Mouse (Mus musculus) C2C12 (cell line): Measurements from ENCODE around the gene Pigu.

Experiments
- CTCF ChIP-seq: IDR thresholded peaks from one replicate; pipeline ENCODE4 v1.5.1; 2011; ENCODE audit not compliant: control insufficient read depth, insufficient read depth, insufficient read length
- MAX ChIP-seq: IDR thresholded peaks from one replicate; pipeline ENCODE4 v1.6.1; 2011; ENCODE audit warnings: mild to moderate bottlenecking, control low read depth
- MYOD1 ChIP-seq: IDR thresholded peaks from one replicate; pipeline ENCODE4 v1.6.1; 2011; ENCODE audit warnings: low read depth; ENCODE audit not compliant: control insufficient read depth, insufficient read length
- MYOG ChIP-seq: IDR thresholded peaks from one replicate; pipeline ENCODE4 v1.6.1; 2011; ENCODE audit not compliant: control insufficient read depth, insufficient read length; ENCODE audit errors: extremely low read depth
- USF1 ChIP-seq: IDR thresholded peaks from one replicate; pipeline ENCODE4 v1.6.1; 2011; ENCODE audit warnings: low read depth, mild to moderate bottlenecking, control low read depth, moderate library complexity

DNA sequence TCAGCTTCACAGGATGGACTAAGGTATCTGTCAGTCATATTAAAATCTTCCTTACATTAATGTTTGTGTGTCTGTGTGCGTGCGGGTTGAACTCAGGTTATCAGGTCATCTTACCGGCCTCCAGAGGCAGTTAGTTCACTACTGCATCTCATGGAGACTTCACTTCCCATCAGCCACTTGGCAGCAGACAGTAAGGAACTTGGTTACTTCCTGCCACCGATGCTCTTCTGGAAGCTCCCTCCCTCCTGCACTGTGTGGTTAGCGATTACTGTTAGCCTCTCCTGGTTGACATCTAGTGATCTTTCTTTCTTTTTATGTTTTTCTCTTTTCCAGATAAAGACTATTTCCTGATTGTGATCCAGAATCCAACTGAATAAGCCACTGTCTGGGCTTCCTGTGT lies 107.6 kb downstream of the Pigu start:
- TF ChIP-seq MAX (no peak), CTCF (no peak), MYOD1 (no peak), MYOG (no peak), USF1 (no peak)
